Mouse (Mus musculus) small intestine, adult 2 months (tissue): Measurements from ENCODE around the gene Nrp1.

Source experiments
- CTCF ChIP-seq: fragments of 200-500 bp; IDR thresholded peaks from 2 replicates; pipeline ENCODE4 v1.5.1; 2012; ENCODE audit warnings: low read depth, mild to moderate bottlenecking, control low read depth, inconsistent platforms, low read length, moderate library complexity, mixed read lengths; ENCODE audit not compliant: insufficient replicate concordance, insufficient read length; ENCODE audit errors: extremely low read depth
- POLR2A ChIP-seq: fragments of 200-500 bp; IDR thresholded peaks from 2 replicates; pipeline ENCODE4 v1.6.1; 2012; ENCODE audit warnings: low read depth, mild to moderate bottlenecking, control low read depth, inconsistent platforms, low read length, moderate library complexity

DNA sequence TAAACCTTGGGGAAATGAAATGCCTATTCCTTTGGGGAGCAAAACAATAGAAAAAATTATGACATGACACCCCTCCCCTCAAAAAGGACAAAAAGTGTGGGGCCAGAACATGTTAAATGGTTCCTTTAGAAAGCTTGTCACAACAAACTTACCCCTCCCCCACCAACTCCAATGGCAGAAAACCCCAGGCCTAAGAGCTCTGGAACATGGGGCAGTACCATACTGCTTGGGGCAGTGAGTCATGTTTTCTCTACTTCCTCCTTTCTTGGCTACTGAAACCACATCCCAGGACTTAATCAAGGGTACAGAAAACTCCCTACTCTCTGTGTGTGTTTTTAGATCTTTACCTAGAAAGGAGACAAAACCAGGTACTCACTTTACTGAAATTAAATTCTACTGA lies 147.5 kb downstream of the Nrp1 start:
- no peak for TF ChIP-seq CTCF
- TF ChIP-seq POLR2A, result no peak
